Mouse (Mus musculus) kidney, embryonic 16.5 days (tissue): ENCODE measurements around the gene Trdmt1. TPM values are rescaled to one million over a fixed set of nuclear protein-coding genes. Genes with fewer than 3 reads are reported as not detected.

Source experiments
- ATAC-seq: fragments of 200-750 bp; cut with Nextera tagmentation; 2 replicates; pipeline ENCODE4 v1.8.0; 2017; ENCODE audit warnings: moderate TSS enrichment; ENCODE audit not compliant: low FRiP score, low TSS enrichment
- H3K27ac ChIP-seq: fragments of 300-500 bp; sonication (generic); 2 replicates; pipeline ENCODE4 v1.5.1; 2014; ENCODE audit warnings: low read length
- H3K27me3 ChIP-seq: fragments of 300-500 bp; sonication (generic); 2 replicates; pipeline ENCODE4 v1.6.1; 2014; ENCODE audit warnings: low read length, control low read depth, mixed read lengths; ENCODE audit not compliant: insufficient read depth
- H3K36me3 ChIP-seq: fragments of 300-500 bp; sonication (generic); 2 replicates; pipeline ENCODE4 v1.6.1; 2014; ENCODE audit warnings: low read length, control low read depth, mixed read lengths; ENCODE audit not compliant: insufficient read depth
- H3K4me1 ChIP-seq: fragments of 300-500 bp; sonication (generic); 2 replicates; pipeline ENCODE4 v1.6.1; 2014; ENCODE audit warnings: low read length, control low read depth, mixed read lengths; ENCODE audit not compliant: insufficient read depth
- H3K4me2 ChIP-seq: fragments of 300-500 bp; sonication (generic); replicated peaks from 2 replicates; pipeline ENCODE4 v1.6.1; 2014; ENCODE audit warnings: low read depth, low read length
- H3K4me3 ChIP-seq: fragments of 300-500 bp; sonication (generic); 2 replicates; pipeline ENCODE4 v1.5.1; 2014; ENCODE audit warnings: mild to moderate bottlenecking, low read length
- H3K9ac ChIP-seq: fragments of 300-500 bp; sonication (generic); replicated peaks from 2 replicates; pipeline ENCODE4 v1.6.1; 2014; ENCODE audit warnings: low read length
- H3K9me3 ChIP-seq: fragments of 300-500 bp; sonication (generic); 2 replicates; pipeline ENCODE4 v1.6.1; 2016; ENCODE audit warnings: low read length, control low read depth
- WGBS: fragments of 180-500 bp; shearing (Covaris S2); extraction: QIAGEN DNeasy Blood & Tissue Kit; methylation state at CpG from one replicate; pipeline ENCODE4 v1.1.7; 2014; 5-methylcytosine and 5-hydroxymethylcytosine counted together
- polyA plus RNA-seq: library from polyadenylated mRNA; unstranded; fragments of >200 nt; fragmentation: Nextera tagmentation; extraction: Ambion mirVana; gene quantifications from 2 replicates; pipeline ENCODE4 v1.2.1, GENCODE M21; 2015

Gene Trdmt1
- polyA plus RNA-seq, 1 experiment from 2014 or later, result 14.2 TPM

DNA sequence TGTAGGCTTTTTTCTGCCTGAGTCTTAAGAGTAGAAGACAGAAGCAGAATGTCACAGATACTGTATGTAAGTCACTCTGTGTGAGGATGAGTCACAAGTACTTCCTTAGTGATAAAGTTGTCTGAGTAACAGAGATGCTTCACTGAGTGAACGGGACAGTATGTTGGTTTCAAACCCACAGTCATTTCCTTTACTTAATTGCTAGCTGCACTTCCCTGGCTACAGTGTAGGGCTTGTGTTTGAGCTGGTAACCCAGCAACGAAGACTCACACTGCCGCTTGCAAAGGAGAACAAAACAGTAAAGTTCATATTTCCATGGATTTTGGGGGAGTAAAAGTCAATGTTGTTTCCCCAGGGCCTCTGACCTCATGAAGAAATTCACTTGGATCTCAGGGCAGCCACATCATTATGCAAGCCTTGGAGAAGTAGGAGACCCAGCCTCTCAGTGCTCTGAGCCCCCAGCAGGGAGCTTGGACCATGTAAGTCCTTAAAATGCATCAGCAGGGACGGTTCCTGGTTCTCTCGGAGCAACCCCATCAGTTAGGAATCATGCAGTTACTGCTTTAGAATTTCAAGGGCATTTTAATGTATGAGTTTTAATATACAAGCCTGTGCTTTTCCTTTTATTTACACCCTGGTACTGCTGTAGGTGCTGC, 14.3 kb upstream of the Trdmt1 start:
- no peaks in the 10 kb centered on the region for H3K9me3 ChIP-seq
- no peak for ATAC-seq
- 41% methylated on average over 5 of the region's 5 CpGs for WGBS
- H3K27me3 ChIP-seq, result no peaks in the 10 kb centered on the region
- H3K27ac ChIP-seq, result no peak overlapping the region
- no peak overlapping the region for H3K9ac ChIP-seq
- H3K4me1 ChIP-seq, result no peaks in the 10 kb centered on the region
- H3K4me3 ChIP-seq, result no peak overlapping the region
- H3K4me2 ChIP-seq, result no peak overlapping the region
- H3K36me3 ChIP-seq, result no peaks in the 10 kb centered on the region

DNA sequence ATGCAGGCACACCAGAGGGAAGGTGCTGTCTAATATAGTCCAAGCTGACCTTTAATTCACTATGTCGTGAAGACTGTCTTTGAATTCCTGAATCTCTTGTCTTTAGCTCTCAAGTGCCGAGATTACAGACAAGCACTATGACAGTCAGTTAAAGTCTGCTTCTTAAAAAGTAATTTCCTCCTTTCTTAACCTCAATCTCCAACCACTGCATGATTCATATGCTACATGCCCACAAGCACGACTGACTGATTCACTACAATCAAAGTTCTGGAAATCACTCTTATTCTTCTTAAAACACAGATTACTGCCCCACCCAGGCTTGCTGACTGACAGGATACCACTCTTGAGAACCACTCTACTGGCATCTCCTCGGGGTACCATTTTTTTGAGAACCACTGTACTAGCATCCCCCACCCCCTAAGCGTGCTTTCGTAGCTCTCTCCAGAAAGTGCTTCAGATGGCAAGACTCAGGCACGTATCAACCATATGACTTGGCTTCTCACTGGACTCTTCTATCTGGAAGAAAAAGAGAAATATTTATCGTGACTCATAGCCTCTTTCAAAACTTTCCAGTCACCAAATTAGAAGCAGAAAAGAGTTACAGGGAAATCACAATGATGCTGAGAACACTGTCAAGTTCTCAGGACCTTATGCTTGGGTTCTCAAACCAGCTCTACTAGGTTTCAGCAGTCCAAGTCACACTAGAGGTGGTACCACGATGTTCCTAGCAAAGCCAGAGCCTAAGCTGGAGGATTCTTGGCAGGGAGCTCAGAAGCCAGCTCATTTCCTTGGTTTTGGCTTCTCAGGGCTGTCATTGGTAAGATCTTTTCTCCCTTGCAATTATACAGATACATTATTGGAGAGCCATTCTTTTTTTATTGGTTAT, 12.9 kb upstream of the Trdmt1 start:
- Histone ChIP-seq H3K4me2 (no peak overlapping the region), H3K9me3 (no peaks in the 10 kb centered on the region), H3K27me3 (no peaks in the 10 kb centered on the region), H3K9ac (no peak overlapping the region), H3K36me3 (no peaks in the 10 kb centered on the region), H3K27ac (no peak overlapping the region), H3K4me1 (no peaks in the 10 kb centered on the region), H3K4me3 (no peak overlapping the region)
- no peak for ATAC-seq
- 85% methylated on average over 9 of the region's 9 CpGs for WGBS

DNA sequence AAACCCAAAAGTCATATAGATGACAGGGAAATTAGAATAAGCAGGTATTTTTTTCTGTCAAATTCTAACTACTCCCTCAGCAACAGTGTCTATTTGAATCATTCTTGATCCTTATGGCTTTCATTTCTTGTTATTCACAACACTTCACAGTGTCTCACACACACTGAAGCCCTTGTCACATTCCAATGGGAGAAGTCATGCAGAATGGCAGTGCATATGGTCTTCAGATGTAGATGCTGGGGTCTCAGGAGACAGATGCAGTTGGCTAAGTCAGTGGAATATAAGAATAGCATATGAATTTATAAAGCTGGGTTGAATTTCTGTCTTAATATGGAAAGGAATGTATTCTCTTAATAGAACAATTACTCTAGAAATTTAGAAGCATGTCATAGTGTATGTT, 11.8 kb upstream of the Trdmt1 start:
- Histone ChIP-seq H3K4me1 (no peaks in the 10 kb centered on the region), H3K9me3 (no peaks in the 10 kb centered on the region), H3K36me3 (no peaks in the 10 kb centered on the region), H3K4me2 (no peak overlapping the region), H3K27ac (no peak overlapping the region), H3K27me3 (no peaks in the 10 kb centered on the region), H3K9ac (no peak overlapping the region), H3K4me3 (no peak overlapping the region)
- no peak for ATAC-seq

DNA sequence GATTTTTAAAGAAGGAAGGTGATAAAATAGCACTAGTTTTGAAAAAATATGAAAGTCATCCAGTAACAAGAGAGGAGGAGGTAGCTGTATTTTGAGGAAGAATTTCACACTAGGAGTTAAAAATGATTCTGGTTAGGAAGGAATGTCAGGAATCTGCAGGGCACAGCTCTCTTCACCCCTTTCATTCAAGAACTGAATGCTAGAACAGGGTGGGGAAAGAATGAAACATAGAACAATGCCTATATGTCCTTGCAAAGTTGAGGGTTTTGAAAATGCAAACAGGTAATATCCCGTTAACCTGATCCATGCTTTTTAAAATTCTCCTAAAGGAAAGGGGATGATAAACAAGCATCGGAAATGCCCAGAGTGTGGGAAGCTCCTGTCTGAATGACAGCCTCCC, 9.5 kb upstream of the Trdmt1 start:
- no peaks in the 10 kb centered on the region for H3K36me3 ChIP-seq
- H3K27me3 ChIP-seq, result no peaks in the 10 kb centered on the region
- no peak overlapping the region for H3K4me2 ChIP-seq
- no peak overlapping the region for H3K9ac ChIP-seq
- WGBS, result 68% methylated on average over 2 of the region's 2 CpGs
- no peak overlapping the region for H3K4me3 ChIP-seq
- H3K27ac ChIP-seq, result no peak overlapping the region
- H3K4me1 ChIP-seq, result no peaks in the 10 kb centered on the region
- no peaks in the 10 kb centered on the region for H3K9me3 ChIP-seq
- no peak for ATAC-seq

DNA sequence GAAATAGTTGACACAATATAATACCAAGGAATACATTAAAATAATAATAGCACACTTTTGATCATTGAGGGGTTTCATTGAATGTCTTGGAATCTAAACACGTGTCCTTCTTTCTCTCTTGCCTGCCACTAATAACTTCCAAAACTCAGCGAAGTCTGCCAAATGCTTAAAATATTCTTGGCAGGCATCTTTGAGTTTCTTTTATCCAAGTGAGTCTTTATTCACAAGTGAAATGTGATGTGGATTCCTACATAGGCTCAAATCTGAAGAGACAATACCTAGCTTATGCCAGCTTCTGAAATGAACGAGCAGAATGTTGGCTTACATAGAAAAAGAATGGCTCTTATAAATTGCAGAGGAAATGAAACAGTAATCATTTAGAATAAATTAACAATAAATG, 4.3 kb upstream of the Trdmt1 start:
- no peak for ATAC-seq
- Histone ChIP-seq H3K27me3 (no peaks in the 10 kb centered on the region), H3K27ac (no peak overlapping the region), H3K4me3 (no peak overlapping the region), H3K9ac (no peak overlapping the region), H3K36me3 (no peaks in the 10 kb centered on the region), H3K4me2 (no peak overlapping the region), H3K4me1 (peaks cover 5% of the 10 kb centered on the region; the same call in 1 of the 2 replicates), H3K9me3 (no peaks in the 10 kb centered on the region)
- WGBS, result 76% methylated on average over 3 of the region's 3 CpGs

DNA sequence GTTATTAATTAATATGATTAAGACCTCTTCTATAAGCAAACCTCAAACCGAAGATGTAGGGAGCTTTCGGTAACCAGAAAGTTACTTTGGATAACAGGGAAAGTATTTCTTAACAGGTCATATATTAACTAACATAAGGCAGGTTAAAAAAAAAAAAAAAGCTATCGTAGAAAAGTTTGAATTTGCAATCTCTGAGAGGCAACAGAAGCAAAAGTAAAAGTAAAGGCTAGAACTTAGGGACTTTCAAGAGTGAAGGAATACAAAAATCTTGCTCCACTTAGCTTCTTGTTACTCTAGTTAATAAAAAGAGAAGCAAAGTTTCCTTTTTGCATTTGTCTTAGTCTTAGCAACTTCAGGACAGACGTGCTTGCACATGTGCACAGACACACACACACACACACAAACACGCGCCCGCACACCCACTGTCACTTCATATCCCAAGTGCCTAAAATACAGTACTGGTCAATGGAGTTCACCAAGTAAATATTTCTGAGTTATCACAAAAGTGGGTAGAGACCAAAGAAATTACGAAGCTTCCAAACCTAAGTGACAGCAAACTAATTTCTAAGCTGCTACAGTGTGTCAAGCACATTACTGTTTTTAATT, 846 bp downstream of the Trdmt1 start:
- peak overlapping the region; percentile 68 for H3K4me2 ChIP-seq
- H3K9me3 ChIP-seq, result no peaks in the 10 kb centered on the region
- peak overlapping the region; percentile 98 for H3K27ac ChIP-seq
- ATAC-seq, result peak; percentile 29; the same call in 1 of the 2 replicates
- H3K36me3 ChIP-seq, result no peaks in the 10 kb centered on the region
- no peaks in the 10 kb centered on the region for H3K27me3 ChIP-seq
- H3K9ac ChIP-seq, result peak overlapping the region; percentile 89
- peak overlapping the region; percentile 74 for H3K4me3 ChIP-seq
- WGBS, result 40% methylated on average over 8 of the region's 8 CpGs
- H3K4me1 ChIP-seq, result peaks cover 7% of the 10 kb centered on the region; the same call in 1 of the 2 replicates

DNA sequence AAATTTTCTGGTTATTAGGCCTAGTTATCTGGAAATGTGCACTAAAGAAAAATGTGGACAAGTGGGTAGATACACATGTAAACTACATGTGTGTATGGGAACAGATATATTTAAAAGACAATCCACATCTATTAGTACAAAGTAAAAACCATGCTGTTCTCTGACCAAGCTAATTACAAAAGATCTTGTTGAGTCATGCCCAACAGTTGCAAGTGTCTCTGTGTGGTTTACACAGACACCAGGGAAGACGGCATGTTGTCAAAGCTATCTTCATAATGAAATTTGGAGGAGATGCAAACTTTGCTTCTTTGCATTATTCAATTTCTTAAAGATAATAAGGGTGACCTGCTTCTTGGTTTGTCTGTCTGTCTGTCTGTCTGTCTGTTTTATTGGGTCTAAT, 4.6 kb downstream of the Trdmt1 start:
- Histone ChIP-seq H3K27me3 (no peaks in the 10 kb centered on the region), H3K9ac (no peak overlapping the region), H3K4me2 (no peak overlapping the region), H3K27ac (no peak overlapping the region), H3K4me1 (peaks cover 6% of the 10 kb centered on the region; the same call in 1 of the 2 replicates), H3K36me3 (no peaks in the 10 kb centered on the region), H3K4me3 (no peak overlapping the region), H3K9me3 (no peaks in the 10 kb centered on the region)
- ATAC-seq, result no peak
- 91% methylated on average over 1 of the region's 1 CpGs for WGBS

DNA sequence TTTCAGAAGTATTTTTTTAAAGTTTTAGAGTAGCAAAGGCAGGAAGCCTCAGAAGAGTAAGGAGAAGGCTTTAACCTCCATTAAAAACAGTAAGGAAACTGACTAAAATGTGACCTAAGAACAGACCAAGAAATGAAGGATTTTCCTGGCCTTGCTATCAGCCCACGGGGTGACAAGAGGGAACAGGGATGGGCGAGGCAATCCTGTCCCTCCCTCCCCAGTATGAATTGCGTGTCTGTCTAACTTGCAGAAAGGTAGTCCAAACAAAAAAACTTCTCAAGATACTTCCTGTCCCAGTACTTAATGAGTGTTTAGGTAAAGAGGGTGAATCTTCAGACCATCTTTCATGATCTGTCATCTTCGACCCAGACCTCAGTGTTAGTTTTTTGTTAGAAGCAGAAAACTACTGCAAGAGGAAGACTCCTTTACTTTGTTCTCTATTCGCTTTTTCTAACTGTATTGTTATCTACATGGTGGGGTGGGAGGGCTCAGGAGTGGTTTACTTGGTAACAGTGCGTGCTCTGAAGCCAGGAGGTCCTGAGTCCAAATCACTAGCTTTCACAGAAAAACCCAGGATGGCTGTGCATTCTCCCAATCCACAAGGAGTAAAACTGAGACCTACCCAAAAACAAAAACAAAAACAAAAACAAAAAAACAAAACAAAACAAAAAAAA, 5.6 kb downstream of the Trdmt1 start:
- no peak for ATAC-seq
- Histone ChIP-seq H3K4me2 (no peak overlapping the region), H3K27me3 (no peaks in the 10 kb centered on the region), H3K9me3 (no peaks in the 10 kb centered on the region), H3K4me1 (peaks cover 5% of the 10 kb centered on the region; the same call in 1 of the 2 replicates), H3K36me3 (no peaks in the 10 kb centered on the region), H3K27ac (no peak overlapping the region), H3K9ac (no peak overlapping the region), H3K4me3 (no peak overlapping the region)
- 74% methylated on average over 6 of the region's 6 CpGs for WGBS

DNA sequence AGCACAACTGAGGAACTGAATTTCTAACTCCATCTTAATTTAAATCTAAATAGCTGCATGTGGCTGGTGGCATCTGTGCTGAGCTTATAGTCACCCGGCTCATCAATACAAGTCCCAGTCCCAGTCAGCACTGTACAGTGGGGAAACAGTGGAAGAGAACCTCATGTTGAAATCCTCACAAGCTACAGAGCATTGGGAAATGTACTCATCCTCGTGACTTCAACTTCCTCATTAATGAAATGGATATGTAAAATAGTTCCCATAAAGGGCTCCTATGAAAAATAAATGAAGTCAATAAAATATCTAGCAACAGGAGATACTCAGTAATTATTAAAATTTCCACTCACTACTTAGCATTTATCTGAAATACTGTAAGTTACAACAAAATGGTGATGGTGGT, 6.2 kb downstream of the Trdmt1 start:
- Histone ChIP-seq H3K9ac (no peak overlapping the region), H3K27ac (no peak overlapping the region), H3K9me3 (no peaks in the 10 kb centered on the region), H3K36me3 (no peaks in the 10 kb centered on the region), H3K4me3 (no peak overlapping the region), H3K27me3 (no peaks in the 10 kb centered on the region), H3K4me2 (no peak overlapping the region), H3K4me1 (peaks cover 5% of the 10 kb centered on the region; the same call in 1 of the 2 replicates)
- 82% methylated on average over 2 of the region's 2 CpGs for WGBS
- no peak for ATAC-seq
